Mouse (Mus musculus): ENCODE results near the gene Lhfpl1.
"Not testable (repeated sequence)": the region's sequence is repeated elsewhere in the genome, so short reads cannot be mapped to it uniquely, and the experiment has no call there.

Lhfpl1 gene

GRCm38 (mm10) chrX:145348377-145349203 is at the start of gene Lhfpl1:
Gene Lhfpl1 (minus strand): TSS chrX:145349089.
- peak; percentile 1 for DNase-seq (ENCODE audit: low read depth)

- no peak for DNase-seq (ENCODE audit: low read depth)
Measured at GRCm38 (mm10) chrX:145371839-145372238, 22.9 kb upstream of the Lhfpl1 start.

- DNase-seq (ENCODE audit: low read depth): no peak
Measured at GRCm38 (mm10) chrX:145362527-145362926, 13.6 kb upstream of the Lhfpl1 start.

GRCm38 (mm10) chrX:145342402-145342801 is 6.5 kb downstream of the Lhfpl1 start:
- no peak for DNase-seq (ENCODE audit: low read depth)

- no peak for DNase-seq (ENCODE audit: low read depth)
Measured at GRCm38 (mm10) chrX:145336141-145336540, 12.7 kb downstream of the Lhfpl1 start.

GRCm38 (mm10) chrX:145308555-145308954 is 40.3 kb downstream of the Lhfpl1 start:
- no peak for DNase-seq (ENCODE audit: low read depth)

GRCm38 (mm10) chrX:145307174-145307573 is 41.7 kb downstream of the Lhfpl1 start:
- peak; percentile 51 for DNase-seq (ENCODE audit: low read depth)

- DNase-seq (ENCODE audit: low read depth): not testable (repeated sequence)
Measured at GRCm38 (mm10) chrX:145300232-145300631, 48.7 kb downstream of the Lhfpl1 start.

- no peak for DNase-seq (ENCODE audit: low read depth)
Measured at GRCm38 (mm10) chrX:145272209-145272608, 76.7 kb downstream of the Lhfpl1 start.

- no peak for DNase-seq (ENCODE audit: low read depth)
Measured at GRCm38 (mm10) chrX:145271768-145272167, 77.1 kb downstream of the Lhfpl1 start.

- no peak for DNase-seq (ENCODE audit: low read depth)
Measured at GRCm38 (mm10) chrX:145261803-145262202, 87.1 kb downstream of the Lhfpl1 start.

Data from NIH3T3 (cell line).